In the genomic region with DNA sequence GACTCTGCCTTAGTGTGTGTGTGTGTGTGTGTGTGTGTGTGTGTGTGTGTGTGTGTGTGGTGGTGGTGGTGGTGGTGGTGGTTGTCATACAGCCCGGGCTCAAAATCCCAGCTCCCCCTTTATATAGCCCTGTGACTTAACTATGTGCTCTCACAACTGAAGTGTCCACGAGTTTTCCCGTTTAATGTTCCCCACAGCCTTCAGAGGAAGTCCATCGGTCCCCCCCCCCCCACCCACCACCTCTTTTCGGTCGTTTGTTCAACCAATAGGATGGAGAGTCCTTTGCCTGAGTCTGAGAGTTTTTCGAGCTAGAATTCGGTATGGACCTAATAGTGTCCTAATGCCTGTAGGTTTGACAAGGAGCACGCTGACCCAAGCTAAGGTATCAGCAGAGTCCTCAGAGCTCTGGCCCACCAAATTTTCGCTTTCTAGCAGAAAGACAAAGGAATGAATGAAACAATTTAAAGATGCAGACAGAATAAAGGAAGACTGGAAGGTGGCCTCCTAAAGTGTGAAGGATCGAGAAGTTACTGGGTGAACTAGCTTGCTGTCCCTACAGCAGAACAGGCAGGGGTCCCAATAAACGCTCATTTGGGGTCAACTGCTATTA, we compare ENCODE assay signal across 8 mouse cellular contexts. TPM values are rescaled to one million over a fixed set of nuclear protein-coding genes. Genes with fewer than 3 reads are reported as not detected.
DNase-seq lines count a peak whose midpoint lies in the region; ATAC-seq lines count a peak whose summit lies in the region.

No protein-coding gene starts in this region.

- 28% methylated on average over 12 of the region's 12 CpGs for WGBS in neural tube, embryonic 11.5 days
- 29% methylated on average over 12 of the region's 12 CpGs for WGBS in liver, embryonic 13.5 days (ENCODE audit: insufficient replicate concordance)

- H3K27ac ChIP-seq in neural tube, embryonic 11.5 days (ENCODE audit: low read depth, low read length) = no peak overlapping the region
- peak overlapping the region; percentile 63 for H3K27ac ChIP-seq in liver, embryonic 13.5 days

- H3K36me3 ChIP-seq in neural tube, embryonic 11.5 days (ENCODE audit: control insufficient read depth, insufficient read depth, low read length) = peaks cover 10% of the 10 kb centered on the region
- H3K36me3 ChIP-seq in liver, embryonic 13.5 days = peaks cover 23% of the 10 kb centered on the region

- no peak for ATAC-seq in neural tube, embryonic 11.5 days (ENCODE audit: insufficient read depth, low FRiP score, low TSS enrichment)
- ATAC-seq in liver, embryonic 13.5 days (ENCODE audit: low read depth) = no peak

- peak; percentile 22 for DNase-seq in embryo, embryonic 10.5 days (ENCODE audit: low spot score)
- DNase-seq in embryo, embryonic 9.5 days (ENCODE audit: extremely low spot score) = no peak
- no peak for DNase-seq in neural tube, embryonic 11.5 days (ENCODE audit: low spot score)
- DNase-seq in neural tube, embryonic 10.5 days (ENCODE audit: extremely low spot score, low spot score) = no peak
- DNase-seq in liver, embryonic 13.5 days = no peak
- DNase-seq in retina, postnatal 1 day = no peak
- no peak for DNase-seq in ovary, adult 18-20 months (ENCODE audit: low spot score)
- DNase-seq in thymus, adult 18-20 months = no peak

- 0 out of 2 replicates have a peak, but pooled peaks cover 3% of the 10 kb centered on the region for H3K27me3 ChIP-seq in neural tube, embryonic 11.5 days (ENCODE audit: control insufficient read depth, insufficient read depth, low read length)
- 0 out of 2 replicates have a peak, but pooled peaks cover 6% of the 10 kb centered on the region for H3K27me3 ChIP-seq in liver, embryonic 13.5 days

- no peaks in the 10 kb centered on the region for H3K9me3 ChIP-seq in neural tube, embryonic 11.5 days (ENCODE audit: control insufficient read depth, low read length)
- H3K9me3 ChIP-seq in liver, embryonic 13.5 days (replicated peaks) = no peaks in the 10 kb centered on the region

- H3K4me2 ChIP-seq in neural tube, embryonic 11.5 days (ENCODE audit: low read depth) = peak overlapping the region; percentile 83
- H3K4me2 ChIP-seq in liver, embryonic 13.5 days = peak overlapping the region; percentile 82

- peak overlapping the region; percentile 70 for H3K4me3 ChIP-seq in neural tube, embryonic 11.5 days (ENCODE audit: low read depth, low read length)
- H3K4me3 ChIP-seq in liver, embryonic 13.5 days (replicated peaks) = peak overlapping the region; percentile 74

- H3K9ac ChIP-seq in neural tube, embryonic 11.5 days (ENCODE audit: low read length) = peak overlapping the region; percentile 92
- peak overlapping the region; percentile 61 for H3K9ac ChIP-seq in liver, embryonic 13.5 days

- H3K4me1 ChIP-seq in neural tube, embryonic 11.5 days (ENCODE audit: control insufficient read depth, insufficient read depth, low read length) = peaks cover 37% of the 10 kb centered on the region
- peaks cover 90% of the 10 kb centered on the region for H3K4me1 ChIP-seq in liver, embryonic 13.5 days (replicated peaks)

RNA-seq across cellular contexts. Expression of gene Ppp1r14b, which starts 1.1 kb away (rescaled TPM):
- polyA plus RNA-seq in neural tube, embryonic 11.5 days (2014; fragmentation: Nextera tagmentation; extraction: Ambion mirVana) = 290 and 313 TPM in 2 replicates
- polyA plus RNA-seq in liver, embryonic 13.5 days (2015; fragmentation: Nextera tagmentation; extraction: Ambion mirVana) = 73.6 and 81.7 TPM in 2 replicates

RNA-seq across cellular contexts. Expression of gene Plcb3, which starts 2.6 kb away (rescaled TPM):
- 22.7 and 25.0 TPM in 2 replicates for polyA plus RNA-seq in neural tube, embryonic 11.5 days (2014; fragmentation: Nextera tagmentation; extraction: Ambion mirVana)
- polyA plus RNA-seq in liver, embryonic 13.5 days (2015; fragmentation: Nextera tagmentation; extraction: Ambion mirVana) = 5.6 and 6.3 TPM in 2 replicates

RNA-seq across cellular contexts. Expression of gene Fkbp2, which starts 6.6 kb away (rescaled TPM):
- polyA plus RNA-seq in neural tube, embryonic 11.5 days (2014; fragmentation: Nextera tagmentation; extraction: Ambion mirVana) = 80.1 and 86.5 TPM in 2 replicates
- 88.0 and 91.6 TPM in 2 replicates for polyA plus RNA-seq in liver, embryonic 13.5 days (2015; fragmentation: Nextera tagmentation; extraction: Ambion mirVana)

RNA-seq across cellular contexts. Expression of gene Vegfb, which starts 13.8 kb away (rescaled TPM):
- polyA plus RNA-seq in neural tube, embryonic 11.5 days (2014; fragmentation: Nextera tagmentation; extraction: Ambion mirVana) = 27.8 and 29.4 TPM in 2 replicates
- 13.7 and 16.0 TPM in 2 replicates for polyA plus RNA-seq in liver, embryonic 13.5 days (2015; fragmentation: Nextera tagmentation; extraction: Ambion mirVana)

RNA-seq across cellular contexts. Expression of gene Dnajc4, which starts 18.7 kb away (rescaled TPM):
- polyA plus RNA-seq in neural tube, embryonic 11.5 days (2014; fragmentation: Nextera tagmentation; extraction: Ambion mirVana) = 16.2 and 17.3 TPM in 2 replicates
- 9.8 and 11.8 TPM in 2 replicates for polyA plus RNA-seq in liver, embryonic 13.5 days (2015; fragmentation: Nextera tagmentation; extraction: Ambion mirVana)
